Mouse (Mus musculus): Measurements from ENCODE around the gene Abcc4. TPM values are rescaled to one million over a fixed set of nuclear protein-coding genes. Genes with fewer than 3 reads are reported as not detected.

Gene Abcc4
- polyA plus RNA-seq, 1 experiment = 6.8 TPM

GRCm38 (mm10) chr14:118435676-118436330 lies 270.2 kb downstream of the Abcc4 start:
- no peak overlapping the region for H3K27ac ChIP-seq (ENCODE audit: insufficient read depth, low read length)
- TF ChIP-seq POLR2A (IDR thresholded peaks at IDR 0.05; ENCODE audit: extremely low read depth, insufficient read depth, low read length) = no peak
- no peak for TF ChIP-seq CTCF (IDR thresholded peaks at IDR 0.05; ENCODE audit: extremely low read depth, insufficient read depth, low read length)
- H3K4me3 ChIP-seq (ENCODE audit: insufficient read depth, low read length) = no peak overlapping the region
- H3K4me1 ChIP-seq (ENCODE audit: control insufficient read depth, insufficient read depth, low read length) = no peaks in the 10 kb centered on the region

- H3K4me3 ChIP-seq (ENCODE audit: insufficient read depth, low read length) = no peak overlapping the region
- TF ChIP-seq CTCF (IDR thresholded peaks at IDR 0.05; ENCODE audit: extremely low read depth, insufficient read depth, low read length) (no peak), POLR2A (IDR thresholded peaks at IDR 0.05; ENCODE audit: extremely low read depth, insufficient read depth, low read length) (no peak)
- no peaks in the 10 kb centered on the region for H3K4me1 ChIP-seq (ENCODE audit: control insufficient read depth, insufficient read depth, low read length)
- H3K27ac ChIP-seq (ENCODE audit: insufficient read depth, low read length) = no peak overlapping the region
These were observed 271.2 kb downstream of the Abcc4 start for GRCm38 (mm10) chr14:118434842-118435241.

- TF ChIP-seq POLR2A (IDR thresholded peaks at IDR 0.05; ENCODE audit: extremely low read depth, insufficient read depth, low read length) = no peak
- TF ChIP-seq CTCF (IDR thresholded peaks at IDR 0.05; ENCODE audit: extremely low read depth, insufficient read depth, low read length) = no peak
- H3K4me1 ChIP-seq (ENCODE audit: control insufficient read depth, insufficient read depth, low read length) = no peaks in the 10 kb centered on the region
- no peak overlapping the region for H3K27ac ChIP-seq (ENCODE audit: insufficient read depth, low read length)
- H3K4me3 ChIP-seq (ENCODE audit: insufficient read depth, low read length) = no peak overlapping the region
These were observed 272.2 kb downstream of the Abcc4 start for GRCm38 (mm10) chr14:118433848-118434247.

Other genes with a start within 250 kb of the Abcc4 start
- gene Cldn10, start 81.7 kb upstream of the Abcc4 start, polyA plus RNA-seq (2012; rRNA removed) = 34.9 and 36.4 TPM in 2 replicates
- gene Dzip1, start 219.2 kb upstream of the Abcc4 start, polyA plus RNA-seq (2012; rRNA removed) = 89.4 and 100 TPM in 2 replicates
- gene Dnajc3, start 231.8 kb upstream of the Abcc4 start, polyA plus RNA-seq (2012; rRNA removed) = 19.7 and 22.2 TPM in 2 replicates